Mouse (Mus musculus) liver, embryonic 16.5 days (tissue): ENCODE data around the gene Gm10320. TPM values are rescaled to one million over a fixed set of nuclear protein-coding genes. Genes with fewer than 3 reads are reported as not detected.

Experiments used
- ATAC-seq: fragments of 200-750 bp; cut with Nextera tagmentation; 2 replicates; pipeline ENCODE4 v1.8.0; 2017; ENCODE audit warnings: low read depth, mild to moderate bottlenecking, moderate number of reproducible peaks, moderate library complexity
- H3K27ac ChIP-seq: fragments of 300-500 bp; sonication (generic); 2 replicates; pipeline ENCODE4 v1.5.1; 2014; ENCODE audit warnings: mild to moderate bottlenecking, low read length
- H3K27me3 ChIP-seq: fragments of 300-500 bp; sonication (generic); 2 replicates; pipeline ENCODE4 v1.6.1; 2014; ENCODE audit warnings: low read depth, low read length, mixed read lengths; ENCODE audit not compliant: control insufficient read depth, insufficient read depth
- H3K36me3 ChIP-seq: fragments of 300-500 bp; sonication (generic); 2 replicates; pipeline ENCODE4 v1.6.1; 2014; ENCODE audit warnings: mild to moderate bottlenecking; ENCODE audit not compliant: control insufficient read depth, insufficient read depth
- H3K4me1 ChIP-seq: fragments of 300-500 bp; sonication (generic); 2 replicates; pipeline ENCODE4 v1.6.1; 2014; ENCODE audit warnings: low read depth, low read length, mixed read lengths; ENCODE audit not compliant: control insufficient read depth
- H3K4me2 ChIP-seq: fragments of 300-500 bp; sonication (generic); 2 replicates; pipeline ENCODE4 v1.6.1; 2014; ENCODE audit warnings: low read depth, low read length, mixed read lengths
- H3K4me3 ChIP-seq: fragments of 300-500 bp; sonication (generic); 2 replicates; pipeline ENCODE4 v1.5.1; 2014; ENCODE audit warnings: low read depth, mild to moderate bottlenecking, low read length
- H3K9ac ChIP-seq: fragments of 300-500 bp; sonication (generic); 2 replicates; pipeline ENCODE4 v1.6.1; 2014; ENCODE audit warnings: low read depth, low read length
- H3K9me3 ChIP-seq: fragments of 300-500 bp; sonication (generic); replicated peaks from 2 replicates; pipeline ENCODE4 v1.6.1; 2016; ENCODE audit warnings: low read length; ENCODE audit not compliant: control insufficient read depth
- WGBS: fragments of 180-500 bp; shearing (Covaris S2); extraction: QIAGEN DNeasy Blood & Tissue Kit; methylation state at CpG from one replicate; pipeline ENCODE4 v1.1.7; 2014; ENCODE audit not compliant: insufficient replicate concordance; 5-methylcytosine and 5-hydroxymethylcytosine counted together
- polyA plus RNA-seq: library from polyadenylated mRNA; unstranded; fragments of >200 nt; fragmentation: Nextera tagmentation; extraction: Ambion mirVana; gene quantifications from 2 replicates; pipeline ENCODE4 v1.2.1, GENCODE M21; 2015

The Gm10320 gene
- polyA plus RNA-seq, 1 experiment from 2014 or later: 0.84 TPM

DNA sequence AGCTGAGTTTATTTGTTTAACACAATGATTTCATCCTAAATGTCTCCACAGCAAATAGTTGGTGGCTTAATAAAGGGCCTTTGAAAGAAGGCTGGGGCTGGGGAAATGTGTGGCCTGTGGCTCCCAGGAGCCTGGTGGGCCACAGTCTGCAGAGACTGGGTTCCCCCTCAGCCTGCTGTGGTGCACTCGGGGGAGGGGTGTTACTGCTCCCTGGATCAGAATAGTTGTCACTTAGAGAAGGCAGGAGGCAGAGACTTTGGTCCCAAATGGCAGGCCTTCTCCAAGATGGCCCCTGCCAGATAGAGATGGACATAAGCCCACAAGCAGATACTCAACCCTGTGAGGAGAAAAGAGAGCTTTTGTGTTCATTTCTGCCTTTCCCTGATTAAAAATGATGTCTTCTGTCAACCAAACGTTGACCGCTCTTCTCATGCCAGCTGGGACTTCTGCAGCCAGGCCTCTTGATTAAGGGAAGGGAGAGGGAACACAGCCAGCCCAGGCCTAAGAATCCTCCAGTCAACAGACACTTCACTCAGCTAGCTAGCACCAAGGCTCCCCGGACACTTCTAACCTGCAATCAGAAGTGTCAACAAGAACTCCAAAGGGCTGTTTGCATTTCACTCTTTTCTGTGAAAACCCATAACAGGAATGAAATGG, 14.8 kb downstream of the Gm10320 start:
- no peaks in the 10 kb centered on the region for H3K4me1 ChIP-seq

DNA sequence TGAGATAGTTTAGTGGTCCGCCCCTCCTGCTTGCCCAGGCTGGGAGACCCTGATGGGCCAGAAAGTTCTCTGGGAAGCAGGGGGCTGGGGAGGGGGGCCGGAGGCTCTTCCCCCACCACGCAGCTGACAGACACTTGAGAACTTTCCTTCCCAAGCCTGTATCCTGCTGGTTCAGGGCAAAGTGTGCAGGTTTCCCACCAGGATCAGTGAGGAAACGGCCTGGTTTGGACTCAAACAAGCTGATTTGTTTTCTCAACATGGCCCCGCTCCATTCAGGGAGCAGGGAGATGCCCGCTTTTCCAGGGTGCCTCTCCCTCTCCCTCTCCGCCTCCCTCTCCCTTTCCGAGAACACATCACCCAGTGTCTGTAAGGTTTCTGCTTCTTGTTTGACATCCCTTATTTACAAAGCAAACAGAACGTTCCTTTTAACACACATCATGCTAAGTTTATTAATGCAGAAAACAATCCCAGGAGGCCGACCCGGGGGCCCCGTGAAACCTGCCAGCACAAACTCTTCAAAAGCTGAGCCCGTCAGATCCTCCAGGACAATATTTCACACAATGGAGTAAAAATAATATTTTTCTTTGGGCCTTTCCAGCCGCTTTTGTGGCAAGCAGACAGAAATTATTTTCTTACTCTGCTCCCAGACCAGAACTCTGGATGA, 15.5 kb downstream of the Gm10320 start:
- H3K27ac ChIP-seq: no peak overlapping the region
- no peaks in the 10 kb centered on the region for H3K9me3 ChIP-seq
- no peak overlapping the region for H3K9ac ChIP-seq
- H3K4me1 ChIP-seq: no peaks in the 10 kb centered on the region
- ATAC-seq: no peak
- H3K4me3 ChIP-seq: no peak overlapping the region
- 44% methylated on average over 14 of the region's 14 CpGs for WGBS
- no peaks in the 10 kb centered on the region for H3K27me3 ChIP-seq
- no peaks in the 10 kb centered on the region for H3K36me3 ChIP-seq
- no peak overlapping the region for H3K4me2 ChIP-seq

More for the DNA sequence above, 14.8 kb downstream of the Gm10320 start:
- Histone ChIP-seq H3K4me3 (no peak overlapping the region), H3K9me3 (no peaks in the 10 kb centered on the region), H3K27ac (no peak overlapping the region), H3K27me3 (no peaks in the 10 kb centered on the region), H3K36me3 (no peaks in the 10 kb centered on the region), H3K9ac (no peak overlapping the region), H3K4me2 (no peak overlapping the region)
- 50% methylated on average over 4 of the region's 4 CpGs for WGBS
- ATAC-seq: no peak

DNA sequence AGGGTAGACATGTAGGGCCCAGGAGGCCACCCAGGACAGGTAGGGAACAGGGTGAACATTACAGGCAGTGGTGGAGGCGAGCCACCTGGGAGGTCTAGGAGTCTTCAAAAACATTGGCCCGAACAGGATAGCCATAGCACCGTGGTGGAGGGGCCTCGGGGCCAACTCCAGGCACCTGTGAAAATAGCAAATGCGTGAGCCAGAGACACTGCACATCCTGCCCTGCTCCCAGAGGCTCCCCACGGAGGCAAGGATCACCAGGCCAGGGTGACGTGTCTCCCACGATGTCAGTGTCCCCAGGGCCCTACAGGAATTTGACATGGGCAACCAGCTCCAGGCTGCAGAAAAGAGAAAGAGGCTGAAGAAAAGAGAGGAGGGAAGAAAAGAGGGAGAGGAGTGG, 16.1 kb downstream of the Gm10320 start:
- 40% methylated on average over 8 of the region's 8 CpGs for WGBS
- no peak overlapping the region for H3K4me3 ChIP-seq
- ATAC-seq: no peak
- no peaks in the 10 kb centered on the region for H3K36me3 ChIP-seq
- no peak overlapping the region for H3K4me2 ChIP-seq
- no peaks in the 10 kb centered on the region for H3K9me3 ChIP-seq
- no peak overlapping the region for H3K9ac ChIP-seq
- no peak overlapping the region for H3K27ac ChIP-seq
- no peaks in the 10 kb centered on the region for H3K27me3 ChIP-seq
- H3K4me1 ChIP-seq: no peaks in the 10 kb centered on the region

DNA sequence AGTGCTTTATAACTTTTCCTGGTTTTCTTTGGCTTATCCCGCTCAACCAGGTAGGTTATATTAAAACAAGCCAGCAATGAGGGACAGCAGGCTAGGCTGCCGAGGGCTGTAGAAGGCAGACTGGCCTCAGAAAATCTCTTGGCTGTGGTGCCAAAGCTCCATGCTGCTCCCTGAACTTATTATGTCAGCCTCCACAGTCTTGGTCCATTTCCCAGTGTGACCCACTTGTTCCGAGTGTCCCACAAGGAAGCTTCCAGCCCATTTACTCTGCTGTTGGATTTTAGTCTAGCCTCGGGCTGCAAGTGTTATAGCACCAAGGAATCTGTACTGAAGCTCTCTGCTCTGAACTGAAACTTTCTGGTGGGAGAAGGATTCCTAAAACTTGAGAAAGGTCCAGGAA, 18.8 kb downstream of the Gm10320 start:
- Histone ChIP-seq H3K27ac (no peak overlapping the region), H3K27me3 (no peaks in the 10 kb centered on the region), H3K4me3 (no peak overlapping the region), H3K4me2 (no peak overlapping the region), H3K9ac (no peak overlapping the region), H3K4me1 (no peaks in the 10 kb centered on the region), H3K36me3 (no peaks in the 10 kb centered on the region), H3K9me3 (no peaks in the 10 kb centered on the region)
- 49% methylated on average over 4 of the region's 4 CpGs for WGBS
- ATAC-seq: no peak

DNA sequence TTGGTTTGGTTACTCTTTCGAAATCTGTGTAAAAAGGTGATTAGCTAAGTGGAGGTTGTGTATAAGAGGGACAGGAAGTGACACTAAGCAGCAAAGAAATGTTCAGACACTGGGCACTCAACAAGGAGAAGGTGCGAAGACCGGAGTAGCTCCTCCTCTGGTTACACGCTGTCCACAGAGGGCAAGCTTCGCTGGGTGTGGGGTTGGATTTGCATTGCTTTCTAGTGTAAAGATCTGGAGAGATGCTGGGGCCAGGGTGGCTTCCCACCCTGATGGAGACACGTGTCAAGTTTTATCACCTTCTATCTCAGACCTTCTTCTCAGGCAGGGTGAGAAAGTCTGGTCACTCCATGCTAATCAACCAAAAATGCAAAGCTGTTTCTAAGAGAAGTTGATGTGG, 20.0 kb downstream of the Gm10320 start:
- no peak overlapping the region for H3K4me2 ChIP-seq
- H3K9me3 ChIP-seq: no peaks in the 10 kb centered on the region
- 36% methylated on average over 6 of the region's 6 CpGs for WGBS
- H3K27ac ChIP-seq: no peak overlapping the region
- H3K36me3 ChIP-seq: no peaks in the 10 kb centered on the region
- no peak overlapping the region for H3K4me3 ChIP-seq
- no peaks in the 10 kb centered on the region for H3K4me1 ChIP-seq
- no peaks in the 10 kb centered on the region for H3K27me3 ChIP-seq
- no peak overlapping the region for H3K9ac ChIP-seq
- no peak for ATAC-seq

DNA sequence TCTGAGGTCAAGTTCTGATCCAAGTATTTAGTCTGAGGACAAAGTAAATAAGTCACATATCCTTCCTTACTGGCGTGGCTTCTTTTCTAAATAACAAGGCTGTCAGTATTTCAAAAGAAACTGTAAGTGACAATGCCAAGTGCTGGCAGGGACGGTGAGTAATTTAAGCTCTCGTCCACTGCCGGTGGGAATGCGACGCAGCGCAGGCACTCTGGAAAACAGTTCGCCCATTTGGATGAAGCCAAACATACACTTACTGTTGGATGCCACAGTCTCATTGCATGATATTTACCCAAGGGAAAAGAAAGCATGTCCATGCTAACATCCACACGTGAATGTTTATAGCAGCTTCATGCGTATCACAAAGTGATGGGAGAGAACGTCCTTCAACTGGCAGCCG, 21.5 kb downstream of the Gm10320 start:
- Histone ChIP-seq H3K4me1 (no peaks in the 10 kb centered on the region), H3K27ac (no peak overlapping the region), H3K9ac (no peak overlapping the region), H3K27me3 (no peaks in the 10 kb centered on the region), H3K36me3 (no peaks in the 10 kb centered on the region), H3K4me2 (no peak overlapping the region), H3K9me3 (no peaks in the 10 kb centered on the region), H3K4me3 (no peak overlapping the region)
- ATAC-seq: no peak
- WGBS: 62% methylated on average over 12 of the region's 12 CpGs

DNA sequence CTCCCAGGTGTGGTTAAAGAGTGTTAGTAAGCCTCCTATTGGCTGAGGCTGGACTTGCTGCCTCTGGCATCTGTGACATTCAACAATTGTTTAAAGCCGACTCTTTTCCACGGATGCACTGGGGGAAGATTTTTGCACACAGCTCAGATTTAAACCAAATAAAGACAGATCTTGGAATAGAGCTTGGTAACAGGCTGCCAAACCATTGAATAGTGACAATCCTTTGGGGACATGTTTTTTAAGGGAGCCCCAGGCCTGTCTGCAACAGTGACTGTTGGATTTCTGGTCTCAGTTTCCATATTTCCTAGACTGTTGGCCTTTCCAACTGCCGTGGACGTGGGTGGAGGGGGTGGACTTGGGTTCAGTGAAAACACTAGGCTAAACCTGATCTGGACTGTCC, 21.9 kb downstream of the Gm10320 start:
- Histone ChIP-seq H3K27ac (no peak overlapping the region), H3K9me3 (no peaks in the 10 kb centered on the region), H3K36me3 (no peaks in the 10 kb centered on the region), H3K4me1 (no peaks in the 10 kb centered on the region), H3K9ac (no peak overlapping the region), H3K4me3 (no peak overlapping the region), H3K4me2 (no peak overlapping the region), H3K27me3 (no peaks in the 10 kb centered on the region)
- WGBS: 56% methylated on average over 4 of the region's 4 CpGs
- no peak for ATAC-seq

DNA sequence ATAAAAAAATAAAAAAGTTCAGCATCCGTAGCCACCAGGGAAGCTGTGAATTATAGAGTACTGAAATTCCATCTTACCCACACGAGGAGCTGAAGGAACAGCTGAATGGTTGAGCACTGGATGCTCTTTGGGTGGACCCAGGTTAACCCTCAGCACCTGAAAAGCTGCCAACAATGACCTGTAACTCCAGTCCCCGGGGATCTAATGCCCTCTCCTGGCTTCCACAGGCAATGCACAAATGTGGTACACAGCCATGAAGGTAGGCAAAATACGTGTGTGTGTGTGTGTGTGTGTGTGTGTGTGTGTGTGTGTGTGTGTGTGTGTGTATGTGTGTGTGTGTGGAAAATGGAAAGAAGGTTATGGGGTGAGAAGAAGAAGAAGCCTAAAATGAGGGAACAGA, 30.3 kb downstream of the Gm10320 start:
- 39% methylated on average over 4 of the region's 4 CpGs for WGBS

DNA sequence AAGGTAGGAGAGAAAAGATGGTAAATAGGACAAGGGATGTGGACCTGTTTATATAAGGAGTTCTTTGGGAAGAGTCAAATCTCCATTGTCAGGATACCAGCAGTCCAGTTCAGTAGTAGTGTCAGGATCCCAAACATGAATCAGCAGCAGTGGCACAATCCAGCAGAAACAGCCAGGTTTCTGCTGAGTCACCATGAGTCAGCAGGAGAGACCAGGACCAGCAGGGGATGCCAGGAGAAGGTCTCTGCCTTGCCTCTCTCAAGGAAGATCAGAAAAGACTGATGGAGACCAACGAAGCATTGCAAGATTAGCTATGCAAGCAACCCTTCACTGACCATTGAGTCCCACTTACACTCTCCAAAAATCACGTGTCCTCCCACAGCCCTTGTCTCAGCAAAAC, 35.4 kb downstream of the Gm10320 start:
- no peak for ATAC-seq
- WGBS: 45% methylated on average over 2 of the region's 2 CpGs
- no peaks in the 10 kb centered on the region for H3K36me3 ChIP-seq

More for the DNA sequence above, 30.3 kb downstream of the Gm10320 start:
- H3K27ac ChIP-seq: no peak overlapping the region
- H3K9ac ChIP-seq: no peak overlapping the region
- no peak for ATAC-seq
- H3K27me3 ChIP-seq: no peaks in the 10 kb centered on the region
- H3K4me3 ChIP-seq: no peak overlapping the region
- no peaks in the 10 kb centered on the region for H3K4me1 ChIP-seq
- H3K36me3 ChIP-seq: no peaks in the 10 kb centered on the region
- no peak overlapping the region for H3K4me2 ChIP-seq
- H3K9me3 ChIP-seq: 0 out of 2 replicates have a peak, but pooled peaks cover 2% of the 10 kb centered on the region

More for the DNA sequence above, 35.4 kb downstream of the Gm10320 start:
- no peak overlapping the region for H3K9ac ChIP-seq
- no peaks in the 10 kb centered on the region for H3K27me3 ChIP-seq
- no peaks in the 10 kb centered on the region for H3K4me1 ChIP-seq
- H3K9me3 ChIP-seq: peaks cover 2% of the 10 kb centered on the region; the same call in 1 of the 2 replicates
- no peak overlapping the region for H3K4me2 ChIP-seq
- H3K27ac ChIP-seq: no peak overlapping the region
- no peak overlapping the region for H3K4me3 ChIP-seq
